Mouse (Mus musculus) liver, adult 2 months (tissue): ENCODE results near the gene Sox15.

ENCODE experiments used
- CTCF ChIP-seq: fragments of 200-500 bp; IDR thresholded peaks from 2 replicates; pipeline ENCODE4 v1.5.1; 2011; ENCODE audit warnings: low read depth, low read length, control low read depth
- POLR2A ChIP-seq: fragments of 200-500 bp; IDR thresholded peaks from 2 replicates; pipeline ENCODE4 v1.6.1; 2011; ENCODE audit warnings: low read length, control low read depth; ENCODE audit not compliant: insufficient read depth; ENCODE audit errors: extremely low read depth

DNA sequence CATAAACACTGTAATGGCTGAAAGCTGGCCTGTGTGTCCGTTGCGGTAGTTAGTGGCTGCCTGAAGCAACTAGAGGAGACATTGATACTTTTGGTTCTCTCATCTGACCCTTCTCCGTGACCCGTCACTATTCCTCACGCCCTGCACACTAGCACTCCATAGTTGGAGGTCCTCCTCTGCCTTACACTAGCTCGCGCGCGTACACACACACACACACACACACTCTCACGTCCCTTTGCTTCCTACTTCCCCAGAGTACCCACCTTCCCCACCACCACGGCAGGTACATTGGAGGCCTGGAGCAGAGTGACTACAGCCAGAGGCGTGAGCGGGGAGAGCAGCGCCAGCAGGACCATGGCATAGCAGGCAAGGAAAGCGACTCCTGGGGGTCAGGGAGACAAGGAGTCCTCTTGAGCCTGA, 2.4 kb downstream of the Sox15 start:
- TF ChIP-seq CTCF (peak; percentile 9; the same call in 1 of the 2 replicates), POLR2A (no peak)
